In the genomic region with DNA sequence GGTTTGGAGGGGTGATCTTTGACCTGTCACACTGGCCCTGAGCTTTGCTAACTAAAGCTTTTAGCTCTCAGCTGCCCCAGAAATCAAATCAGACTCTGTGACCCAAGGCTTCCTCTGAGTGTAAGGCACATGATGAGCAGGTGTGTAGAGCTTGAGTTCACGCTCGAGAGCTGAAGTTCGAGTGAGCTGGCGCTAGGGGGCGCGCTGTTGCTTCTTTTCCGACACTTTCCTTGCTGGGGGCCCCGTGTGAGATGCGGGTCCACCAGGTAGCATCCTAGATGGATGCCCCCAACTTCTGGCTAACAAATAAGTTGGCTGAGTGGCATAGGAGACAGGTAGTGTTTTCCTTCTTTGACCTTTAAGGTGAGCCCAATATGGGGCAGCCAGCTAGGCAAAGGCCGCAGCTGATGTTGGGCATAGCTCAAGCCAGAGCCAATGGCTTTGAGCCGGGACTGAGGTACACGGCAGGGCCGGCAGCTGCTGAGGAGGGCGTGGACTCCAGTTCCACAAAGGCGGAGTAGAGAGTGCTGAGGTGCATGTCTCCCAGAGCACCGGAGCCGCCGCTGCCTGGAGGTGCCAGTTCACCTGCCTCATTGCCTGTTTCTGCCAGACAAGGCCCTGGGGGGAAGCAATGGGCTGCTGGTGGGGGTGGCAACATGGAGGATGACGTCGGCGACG, we compare ENCODE assay signal across 9 mouse cellular contexts. TPM values are rescaled to one million over a fixed set of nuclear protein-coding genes. Genes with fewer than 3 reads are reported as not detected.
DNase-seq lines count a peak whose midpoint lies in the region; ATAC-seq and TF ChIP-seq lines count a peak whose summit lies in the region.
"Had no signal": no experiment of that assay in that cellular context is flagged by ENCODE, and none has a peak within 500 bp of the region (broad histone marks: within the 10 kb centered on the region; RNA-seq: fewer than 3 reads in every experiment).

No protein-coding gene starts in this region.

- no peak overlapping the region for H3K9ac ChIP-seq in hindbrain, postnatal 0 days (replicated peaks; ENCODE audit: low read length)
- no peak overlapping the region for H3K9ac ChIP-seq in hindbrain, embryonic 12.5 days
- H3K9ac ChIP-seq in heart, embryonic 12.5 days: no peak overlapping the region
- H3K9ac ChIP-seq: limb, embryonic 15.5 days had no signal

- no peak overlapping the region for H3K27ac ChIP-seq in hindbrain, postnatal 0 days
- H3K27ac ChIP-seq in hindbrain, embryonic 12.5 days: no peak overlapping the region
- H3K27ac ChIP-seq in heart, embryonic 12.5 days (ENCODE audit: poor library complexity, severe bottlenecking): no peak overlapping the region
- H3K27ac ChIP-seq: limb, embryonic 15.5 days had no signal

- no peaks in the 10 kb centered on the region for H3K36me3 ChIP-seq in hindbrain, postnatal 0 days (ENCODE audit: insufficient read depth, low read length)
- H3K36me3 ChIP-seq in hindbrain, embryonic 12.5 days: no peaks in the 10 kb centered on the region
- no peaks in the 10 kb centered on the region for H3K36me3 ChIP-seq in splenic B cell, adult 2 months (ENCODE audit: control insufficient read depth, insufficient read depth, low read length, poor library complexity, severe bottlenecking)
- no peaks in the 10 kb centered on the region for H3K36me3 ChIP-seq in heart, embryonic 12.5 days
- H3K36me3 ChIP-seq: limb, embryonic 15.5 days had no signal

- no peak overlapping the region for H3K4me3 ChIP-seq in hindbrain, postnatal 0 days (ENCODE audit: low read length)
- H3K4me3 ChIP-seq in hindbrain, embryonic 12.5 days: no peak overlapping the region
- no peak overlapping the region for H3K4me3 ChIP-seq in heart, embryonic 12.5 days
- H3K4me3 ChIP-seq: limb, embryonic 15.5 days had no signal

- no peaks in the 10 kb centered on the region for H3K4me1 ChIP-seq in hindbrain, postnatal 0 days (ENCODE audit: insufficient read depth, low read length)
- H3K4me1 ChIP-seq in hindbrain, embryonic 12.5 days: no peaks in the 10 kb centered on the region
- no peaks in the 10 kb centered on the region for H3K4me1 ChIP-seq in heart, embryonic 12.5 days (replicated peaks)

- peak; percentile 64 for DNase-seq in hindbrain, postnatal 0 days (ENCODE audit: low spot score)
- peak; percentile 21 to 38 for DNase-seq in CD8-positive naive resting alpha-beta T cell, adult 2 months (ENCODE audit: low read depth in 2 of 2, low spot score in 2 of 2)
- peak; percentile 32 for DNase-seq in T-cell, adult 2 months (ENCODE audit: low spot score)
- peak; percentile 56 for DNase-seq in kidney, postnatal 14 days
- DNase-seq in splenic B cell, adult 2 months (ENCODE audit: low read depth, low spot score): peak; percentile 73
- DNase-seq in layer of hippocampus, adult 8-10 months (ENCODE audit: low spot score in 2 of 2): no peak

- no peaks in the 10 kb centered on the region for H3K27me3 ChIP-seq in hindbrain, postnatal 0 days (ENCODE audit: insufficient read depth, low read length)
- H3K27me3 ChIP-seq in hindbrain, embryonic 12.5 days: no peaks in the 10 kb centered on the region
- no peaks in the 10 kb centered on the region for H3K27me3 ChIP-seq in splenic B cell, adult 2 months (ENCODE audit: control insufficient read depth, insufficient read depth, low read length, poor library complexity, severe bottlenecking)
- H3K27me3 ChIP-seq in heart, embryonic 12.5 days (replicated peaks): peaks cover 32% of the 10 kb centered on the region
- H3K27me3 ChIP-seq: limb, embryonic 15.5 days had no signal

- peak; percentile 72 for TF ChIP-seq CTCF in hindbrain, postnatal 0 days (IDR thresholded peaks at IDR 0.05; ENCODE audit: low read depth)

- 16% methylated on average over 22 of the region's 22 CpGs for WGBS in hindbrain, postnatal 0 days
- 13% methylated on average over 22 of the region's 22 CpGs for WGBS in hindbrain, embryonic 12.5 days
- whole genome bisulfite sequencing in heart, embryonic 12.5 days: 16% methylated on average over 22 of the region's 22 CpGs

- no peak overlapping the region for H3K4me2 ChIP-seq in hindbrain, postnatal 0 days (ENCODE audit: low read depth, low read length)
- H3K4me2 ChIP-seq in hindbrain, embryonic 12.5 days (replicated peaks): no peak overlapping the region
- no peak overlapping the region for H3K4me2 ChIP-seq in heart, embryonic 12.5 days
- H3K4me2 ChIP-seq: limb, embryonic 15.5 days had no signal

- H3K9me3 ChIP-seq in hindbrain, postnatal 0 days (ENCODE audit: low read length): no peaks in the 10 kb centered on the region
- no peaks in the 10 kb centered on the region for H3K9me3 ChIP-seq in hindbrain, embryonic 12.5 days (replicated peaks)
- H3K9me3 ChIP-seq in heart, embryonic 12.5 days (replicated peaks): no peaks in the 10 kb centered on the region
- H3K9me3 ChIP-seq: limb, embryonic 15.5 days had no signal

- ATAC-seq in hindbrain, postnatal 0 days: no peak
- ATAC-seq in hindbrain, embryonic 12.5 days (ENCODE audit: low FRiP score): no peak
- ATAC-seq in heart, embryonic 12.5 days (ENCODE audit: insufficient number of reproducible peaks, low FRiP score): no peak

RNA-seq across cellular contexts. Expression of a gene that starts 15.2 kb away (rescaled TPM):
- 125 and 154 TPM in 2 replicates for total RNA-seq in hindbrain, postnatal 0 days (2014; rRNA removed)
- 76.2 and 82.0 TPM in 2 replicates for polyA plus RNA-seq in hindbrain, postnatal 0 days (2015; fragmentation: Nextera tagmentation; extraction: Ambion mirVana)
- polyA plus RNA-seq in hindbrain, embryonic 12.5 days (2016; fragmentation: Nextera tagmentation; extraction: Ambion mirVana): 86.0 and 92.7 TPM in 2 replicates
- 45.6 and 47.7 TPM in 2 replicates for polyA plus RNA-seq in heart, embryonic 12.5 days (2016; fragmentation: Nextera tagmentation; extraction: Ambion mirVana)
- total RNA-seq in layer of hippocampus, adult 8-10 months (2022): 10 to 100 TPM; 30.9 to 37.3 (median 34.9) TPM

RNA-seq across cellular contexts. Expression of a gene that starts 27.9 kb away (rescaled TPM):
- not detected in 2 replicates for total RNA-seq in hindbrain, postnatal 0 days (2014; rRNA removed)
- polyA plus RNA-seq in hindbrain, postnatal 0 days (2015; fragmentation: Nextera tagmentation; extraction: Ambion mirVana): not detected in 2 replicates
- polyA plus RNA-seq in hindbrain, embryonic 12.5 days (2016; fragmentation: Nextera tagmentation; extraction: Ambion mirVana): not detected in 2 replicates
- polyA plus RNA-seq in heart, embryonic 12.5 days (2016; fragmentation: Nextera tagmentation; extraction: Ambion mirVana): not detected in 2 replicates
- under 1 TPM in 1 of 4 experiments, not detected in 3; 0.10 TPM for total RNA-seq in layer of hippocampus, adult 8-10 months (2022)

RNA-seq across cellular contexts. Expression of a gene that starts 30.3 kb away (rescaled TPM):
- total RNA-seq in hindbrain, postnatal 0 days (2014; rRNA removed): 88.3 and 89.0 TPM in 2 replicates
- 105 TPM in 2 replicates for polyA plus RNA-seq in hindbrain, postnatal 0 days (2015; fragmentation: Nextera tagmentation; extraction: Ambion mirVana)
- 76.9 and 77.1 TPM in 2 replicates for polyA plus RNA-seq in hindbrain, embryonic 12.5 days (2016; fragmentation: Nextera tagmentation; extraction: Ambion mirVana)
- 71.4 and 75.6 TPM in 2 replicates for polyA plus RNA-seq in heart, embryonic 12.5 days (2016; fragmentation: Nextera tagmentation; extraction: Ambion mirVana)
- total RNA-seq in layer of hippocampus, adult 8-10 months (2022): 10 to 100 TPM; 58.9 to 64.6 (median 62.2) TPM

RNA-seq across cellular contexts. Expression of a gene that starts 35.7 kb away (rescaled TPM):
- 798 and 822 TPM in 2 replicates for total RNA-seq in hindbrain, postnatal 0 days (2014; rRNA removed)
- 693 and 762 TPM in 2 replicates for polyA plus RNA-seq in hindbrain, postnatal 0 days (2015; fragmentation: Nextera tagmentation; extraction: Ambion mirVana)
- polyA plus RNA-seq in hindbrain, embryonic 12.5 days (2016; fragmentation: Nextera tagmentation; extraction: Ambion mirVana): 16.8 and 20.1 TPM in 2 replicates
- polyA plus RNA-seq in heart, embryonic 12.5 days (2016; fragmentation: Nextera tagmentation; extraction: Ambion mirVana): 10.0 and 12.6 TPM in 2 replicates
- 1,000 to 10,000 TPM in 1 of 4 experiments, 100 to 1,000 TPM in 3; 734 to 1,027 (median 804) TPM for total RNA-seq in layer of hippocampus, adult 8-10 months (2022)

RNA-seq across cellular contexts. Expression of a gene that starts 57.1 kb away (rescaled TPM):
- 26.7 and 31.4 TPM in 2 replicates for total RNA-seq in hindbrain, postnatal 0 days (2014; rRNA removed)
- 9.1 and 9.9 TPM in 2 replicates for polyA plus RNA-seq in hindbrain, postnatal 0 days (2015; fragmentation: Nextera tagmentation; extraction: Ambion mirVana)
- polyA plus RNA-seq in hindbrain, embryonic 12.5 days (2016; fragmentation: Nextera tagmentation; extraction: Ambion mirVana): 29.4 and 35.9 TPM in 2 replicates
- 27.2 and 34.0 TPM in 2 replicates for polyA plus RNA-seq in heart, embryonic 12.5 days (2016; fragmentation: Nextera tagmentation; extraction: Ambion mirVana)
- total RNA-seq in layer of hippocampus, adult 8-10 months (2022): 1 to 10 TPM; 5.8 to 9.4 (median 7.1) TPM

Comparison
In these comparisons a context has a peak if more than half of its experiments do, and no peak if none do; other contexts are left out.
1. DNase-seq: peak in hindbrain, postnatal 0 days (single experiment), CD8-positive naive resting alpha-beta T cell, adult 2 months (2 of 2), T-cell, adult 2 months (single experiment), kidney, postnatal 14 days (single experiment) and splenic B cell, adult 2 months (single experiment); none in layer of hippocampus, adult 8-10 months (0 of 2).